Mouse (Mus musculus): Measurements from ENCODE around the gene Ino80e. TPM values are rescaled to one million over a fixed set of nuclear protein-coding genes. Genes with fewer than 3 reads are reported as not detected.

Ino80e gene
- polyA plus RNA-seq, 1 experiment from 2014 or later = 82.9 TPM

DNA sequence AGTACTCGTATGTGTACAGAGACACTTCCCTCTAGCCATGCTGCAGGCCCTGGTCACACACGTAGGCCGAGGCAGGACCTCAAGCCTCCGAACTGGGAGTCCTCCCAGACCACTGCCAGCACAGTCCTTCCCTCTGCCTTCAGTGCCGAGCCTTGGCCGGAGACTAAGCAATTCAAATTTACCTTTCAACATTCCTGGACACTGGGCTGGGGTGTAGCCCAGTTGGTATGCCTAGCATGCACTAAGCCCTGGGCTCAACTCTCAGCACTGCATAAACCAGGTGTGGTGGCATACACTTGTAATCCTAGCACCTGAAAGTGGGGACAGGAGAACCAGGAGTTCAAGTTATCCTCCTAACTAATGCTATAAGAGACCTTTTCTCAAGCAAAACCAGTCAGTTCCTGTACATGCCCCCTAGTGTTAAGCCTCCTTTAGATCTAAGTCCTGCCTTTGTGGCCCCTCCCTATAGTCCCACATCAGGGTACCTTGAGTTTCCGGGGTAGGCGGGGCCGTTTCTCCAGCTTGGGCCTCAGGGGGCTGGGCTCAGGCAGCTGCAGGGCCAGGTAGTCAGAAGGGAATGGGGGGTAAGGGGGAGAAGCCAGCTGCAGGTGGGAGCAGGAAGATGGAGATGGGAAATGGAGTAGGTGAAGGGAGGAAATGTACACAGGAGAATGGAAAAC lies 5.3 kb downstream of the Ino80e start:
- peak; percentile 73 for DNase-seq (ENCODE audit: low spot score)

DNA sequence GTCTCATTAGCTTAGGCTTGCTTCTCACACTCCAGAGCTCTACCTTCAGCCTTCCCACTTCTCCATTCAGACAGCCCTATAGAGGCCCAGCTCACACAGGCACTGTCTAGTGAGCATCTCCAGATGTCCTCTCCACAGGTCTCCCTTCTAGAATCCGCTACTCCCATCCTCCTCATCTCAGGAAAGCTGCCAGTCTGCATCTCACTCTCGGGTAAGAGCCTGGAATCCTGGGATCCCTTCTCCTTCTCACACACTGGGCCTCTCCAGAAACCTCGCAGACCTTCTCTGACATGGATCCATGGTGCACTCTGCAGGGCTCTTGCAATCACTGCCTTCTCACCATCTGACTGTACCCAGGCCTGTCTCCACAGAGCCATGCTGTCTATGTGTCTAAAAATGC lies 6.5 kb downstream of the Ino80e start:
- DNase-seq (ENCODE audit: low spot score) = no peak

GRCm38 (mm10) chr7:126853454-126853853 lies 8.7 kb downstream of the Ino80e start:
- DNase-seq (ENCODE audit: low spot score) = no peak

GRCm38 (mm10) chr7:126851192-126851591 lies 11.0 kb downstream of the Ino80e start:
- no peak for DNase-seq (ENCODE audit: low spot score)

- DNase-seq (ENCODE audit: low spot score) = no peak
Measured at GRCm38 (mm10) chr7:126850161-126850560, 12.0 kb downstream of the Ino80e start.

GRCm38 (mm10) chr7:126848794-126849193 lies 13.4 kb downstream of the Ino80e start:
- DNase-seq (ENCODE audit: low spot score) = no peak

- DNase-seq (ENCODE audit: low spot score) = no peak
Measured at GRCm38 (mm10) chr7:126847421-126848398, 14.5 kb downstream of the Ino80e start.

- no peak for DNase-seq (ENCODE audit: low spot score)
Measured at GRCm38 (mm10) chr7:126847116-126847420, 15.1 kb downstream of the Ino80e start, which contains the start of gene Doc2a. TSS of gene Doc2a (plus strand) at chr7:126847416.

- no peak for DNase-seq (ENCODE audit: low spot score)
Measured at GRCm38 (mm10) chr7:126845516-126845915, 16.7 kb downstream of the Ino80e start.

GRCm38 (mm10) chr7:126843276-126843675 lies 18.9 kb downstream of the Ino80e start:
- DNase-seq (ENCODE audit: low spot score) = no peak

GRCm38 (mm10) chr7:126833294-126833693 lies 28.9 kb downstream of the Ino80e start:
- DNase-seq (ENCODE audit: low spot score) = no peak

DNA sequence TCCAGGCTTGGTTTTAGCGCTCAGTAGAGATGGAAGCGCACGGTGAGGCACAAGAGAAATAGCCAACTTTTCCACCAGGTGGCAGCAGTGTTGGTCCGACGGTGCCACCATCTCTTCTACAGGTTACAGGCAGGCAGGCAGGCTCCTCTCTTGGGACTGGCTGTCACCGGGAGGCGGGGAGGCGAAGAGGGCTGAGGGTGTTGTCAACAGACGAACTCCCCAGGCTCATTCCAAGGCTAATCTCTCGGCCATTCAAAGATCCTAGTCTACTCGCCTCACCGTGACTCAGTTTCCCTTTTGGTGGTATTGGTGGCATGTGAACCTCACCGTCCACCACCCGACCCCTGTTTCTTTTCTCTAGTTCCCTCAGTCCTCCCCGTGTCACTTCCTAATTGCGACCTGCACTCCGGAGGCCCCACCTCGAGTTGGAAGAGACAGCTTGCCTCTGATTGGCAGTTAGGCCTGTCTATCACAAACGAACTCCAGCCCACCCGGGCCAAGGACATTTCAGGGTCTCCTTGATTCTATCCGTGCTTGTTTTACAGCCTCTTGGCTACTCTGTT lies 30.1 kb downstream of the Ino80e start:
- DNase-seq (ENCODE audit: low spot score) = peak; percentile 87

GRCm38 (mm10) chr7:126831539-126831938 lies 30.6 kb downstream of the Ino80e start, which contains the start of gene 4930451I11Rik:
TSS of gene 4930451I11Rik (minus strand) at chr7:126831639.
- no peak for DNase-seq (ENCODE audit: low spot score)

DNA sequence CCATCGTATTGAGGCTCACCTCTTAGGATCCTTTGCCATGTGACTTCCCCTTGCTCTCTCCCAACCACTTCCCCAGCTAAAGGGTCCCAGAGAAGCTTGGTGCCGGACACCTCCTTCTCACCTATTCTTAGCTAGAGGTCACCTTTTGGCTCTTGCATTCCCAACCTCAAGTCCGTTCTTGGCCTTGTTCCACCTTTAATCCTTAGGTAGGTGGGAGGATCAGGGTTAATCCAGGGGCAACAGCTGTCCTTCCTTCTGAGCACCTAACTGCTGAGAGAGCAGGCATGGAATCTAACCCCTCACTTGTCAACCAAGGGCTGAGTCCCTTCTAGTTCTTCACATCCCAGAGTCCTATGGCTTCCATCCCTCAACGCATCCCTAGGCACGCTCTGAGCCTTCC lies 36.2 kb downstream of the Ino80e start:
- DNase-seq (ENCODE audit: low spot score) = no peak

- peak; percentile 38 for DNase-seq (ENCODE audit: low spot score)
Measured at GRCm38 (mm10) chr7:126825403-126825802, 36.8 kb downstream of the Ino80e start.

- DNase-seq (ENCODE audit: low spot score) = no peak
Measured at GRCm38 (mm10) chr7:126823940-126824339, 38.2 kb downstream of the Ino80e start.

DNA sequence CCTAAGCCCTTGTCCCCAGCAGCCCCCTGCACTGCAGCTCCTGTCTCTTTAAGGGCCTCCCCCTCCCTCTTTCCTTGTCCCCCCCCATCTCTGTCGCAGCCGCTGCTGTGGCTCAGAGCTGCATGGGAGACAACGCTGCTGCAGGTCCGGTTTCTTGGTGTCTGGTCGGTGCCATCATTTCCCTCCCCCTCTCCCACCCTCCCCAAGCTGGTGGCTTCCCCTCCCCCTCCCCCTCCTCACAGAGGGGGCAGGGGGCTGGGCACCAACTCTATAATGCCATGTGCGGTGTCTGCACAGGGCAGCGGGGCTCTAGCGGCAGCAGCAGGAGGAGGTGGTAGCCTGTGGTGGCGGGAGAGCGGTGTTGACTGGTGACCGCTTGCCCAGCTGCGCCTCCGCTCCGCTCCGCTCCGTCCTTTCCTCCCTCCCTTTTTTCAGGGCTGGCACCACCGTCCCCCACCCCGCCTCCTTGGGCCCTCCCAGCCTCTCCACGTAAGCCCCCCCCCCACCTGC lies 38.9 kb downstream of the Ino80e start:
- no peak for DNase-seq (ENCODE audit: low spot score)

- no peak for DNase-seq (ENCODE audit: low spot score)
Measured at GRCm38 (mm10) chr7:126822741-126823140, 39.4 kb downstream of the Ino80e start.

DNA sequence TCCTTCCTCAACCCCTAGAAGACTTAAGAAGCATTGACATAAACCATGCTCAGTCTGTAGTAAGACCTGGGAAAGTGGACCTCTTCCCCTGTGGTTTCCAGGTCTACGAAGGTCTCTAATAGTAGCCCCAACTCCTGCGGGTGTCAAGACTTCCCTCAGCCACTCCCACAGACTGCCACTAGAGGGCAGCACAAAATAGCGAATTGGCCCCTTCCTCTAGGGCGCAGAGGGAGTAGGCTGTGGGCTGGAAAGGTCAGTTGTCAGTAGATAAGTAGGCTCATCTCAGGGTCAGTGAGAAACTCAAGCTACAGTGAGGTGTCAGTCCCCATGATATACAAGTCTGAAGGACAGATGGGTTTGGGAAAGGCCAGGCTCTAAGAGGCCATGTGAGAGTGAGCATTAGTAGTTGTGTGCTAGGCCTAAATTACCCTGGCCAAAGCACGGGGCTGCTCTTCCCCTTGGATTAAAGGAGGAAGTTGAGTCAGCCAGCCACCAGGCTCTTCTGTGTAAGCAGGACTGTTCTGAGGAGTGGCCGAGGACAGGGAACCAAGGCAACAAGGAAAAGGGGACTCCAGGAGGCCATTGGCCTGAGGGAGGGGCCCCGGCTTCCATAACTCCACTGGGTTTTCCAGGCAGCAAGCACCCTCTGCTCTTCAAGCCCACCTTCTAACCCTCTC lies 40.2 kb downstream of the Ino80e start:
- DNase-seq (ENCODE audit: low spot score) = peak; percentile 77

GRCm38 (mm10) chr7:126818818-126819217 lies 43.4 kb downstream of the Ino80e start:
- DNase-seq (ENCODE audit: low spot score) = no peak

DNA sequence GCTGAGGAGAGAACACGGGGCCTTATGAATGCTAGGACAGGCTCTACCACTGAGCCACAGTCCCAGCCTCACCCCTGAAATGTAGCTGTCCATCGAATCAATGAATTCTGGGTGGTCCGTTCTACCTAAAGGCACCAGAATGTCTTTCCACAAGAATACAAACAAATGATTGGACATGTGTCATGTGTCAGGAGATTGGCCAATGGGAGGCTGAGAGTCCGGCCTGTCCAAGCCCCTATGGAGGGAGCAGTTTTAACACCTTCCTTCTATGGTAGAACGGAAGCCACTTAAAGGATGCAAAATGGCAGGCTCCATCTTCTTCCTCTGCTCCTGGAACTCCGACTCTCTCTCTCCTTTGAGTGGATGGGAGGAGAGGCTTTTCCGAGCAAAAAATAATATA lies 44.6 kb downstream of the Ino80e start:
- DNase-seq (ENCODE audit: low spot score) = no peak
